Mouse (Mus musculus) frontal cortex, adult 2 months (tissue): ENCODE data around the gene Best2. TPM values are rescaled to one million over a fixed set of nuclear protein-coding genes. Genes with fewer than 3 reads are reported as not detected.
A peak's percentile ranks its signal among the peaks of the same experiment; 100 is the strongest.

Source experiments
- DNase-seq, 2 experiments: peaks; one replicate each; pipeline ENCODE4 v3.0.0; 2022; ENCODE audit warnings: low spot score in 1 of 2; ENCODE audit errors: extremely low spot score in 1 of 2
- polyA plus RNA-seq: library from polyadenylated mRNA; depleted of rRNA; stranded (reverse); fragments of >200 nt; gene quantifications from 2 replicates; pipeline ENCODE4 v1.2.3, GENCODE M21; 2012

The Best2 gene
- polyA plus RNA-seq, 1 experiment: 0.10 TPM

- peak; percentile 91 for DNase-seq
Measured at GRCm38 (mm10) chr8:85025098-85025932, 11.0 kb upstream of the Best2 start, which contains the start of gene Asna1. Gene Asna1, minus strand, starts transcription at chr8:85025281.

- no peak for DNase-seq
Measured at GRCm38 (mm10) chr8:85023846-85024245, 9.5 kb upstream of the Best2 start.

- no peak for DNase-seq
Measured at GRCm38 (mm10) chr8:85021514-85022055, 7.3 kb upstream of the Best2 start.

- DNase-seq: no peak
Measured at GRCm38 (mm10) chr8:85017209-85017608, 2.9 kb upstream of the Best2 start.

- no peak for DNase-seq
Measured at GRCm38 (mm10) chr8:85016724-85017123, 2.4 kb upstream of the Best2 start.

GRCm38 (mm10) chr8:85013230-85013840 lies 996 bp downstream of the Best2 start:
- DNase-seq: peak; percentile 56 to 83

- no peak for DNase-seq
Measured at GRCm38 (mm10) chr8:85011242-85011641, 3.1 kb downstream of the Best2 start.

- DNase-seq: no peak
Measured at GRCm38 (mm10) chr8:85007686-85008085, 6.6 kb downstream of the Best2 start.

- DNase-seq: peak; percentile 81 to 97
Measured at GRCm38 (mm10) chr8:84997649-84998295, 16.6 kb downstream of the Best2 start.

- DNase-seq: no peak
Measured at GRCm38 (mm10) chr8:84996978-84997377, 17.4 kb downstream of the Best2 start.

- DNase-seq: no peak
Measured at GRCm38 (mm10) chr8:84995680-84996079, 18.7 kb downstream of the Best2 start.

GRCm38 (mm10) chr8:84994375-84994774 lies 20.0 kb downstream of the Best2 start:
- DNase-seq: no peak

- no peak for DNase-seq
Measured at GRCm38 (mm10) chr8:84990836-84991235, 23.5 kb downstream of the Best2 start.

GRCm38 (mm10) chr8:84990349-84990748 lies 24.0 kb downstream of the Best2 start, which contains the start of gene Hook2:
Gene Hook2, plus strand, starts transcription at chr8:84990603.
- DNase-seq: peak; percentile 95 to 98

- DNase-seq: peak; percentile 77 to 94
Measured at GRCm38 (mm10) chr8:84989810-84990209, 24.5 kb downstream of the Best2 start.

- DNase-seq: no peak
Measured at GRCm38 (mm10) chr8:84989311-84989731, 25.0 kb downstream of the Best2 start.

GRCm38 (mm10) chr8:84987903-84988302 lies 26.4 kb downstream of the Best2 start:
- no peak for DNase-seq

GRCm38 (mm10) chr8:84987388-84987787 lies 26.9 kb downstream of the Best2 start:
- DNase-seq: no peak

- no peak for DNase-seq
Measured at GRCm38 (mm10) chr8:84986379-84986945, 27.9 kb downstream of the Best2 start.

GRCm38 (mm10) chr8:84985684-84986378 lies 28.5 kb downstream of the Best2 start:
- peak; percentile 92 to 96 for DNase-seq
